ENCODE assay signal across 29 mouse cellular contexts in the genomic region with DNA sequence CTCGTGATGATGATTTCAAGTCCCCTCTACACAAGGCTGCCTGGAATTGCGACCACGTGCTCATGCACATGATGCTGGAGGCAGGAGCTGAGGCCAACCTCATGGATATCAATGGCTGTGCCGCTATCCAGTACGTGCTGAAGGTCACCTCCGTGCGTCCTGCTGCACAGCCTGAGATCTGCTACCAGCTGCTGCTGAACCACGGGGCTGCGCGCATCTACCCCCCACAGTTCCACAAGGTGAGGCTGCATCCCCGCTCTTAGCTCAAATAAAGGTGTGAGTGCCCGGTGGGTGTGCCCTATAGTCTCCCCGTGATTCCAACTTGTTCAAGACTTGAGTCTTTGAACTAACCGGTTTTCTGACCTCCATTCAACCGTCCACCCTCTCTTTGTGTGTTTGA. TPM values are rescaled to one million over a fixed set of nuclear protein-coding genes. Genes with fewer than 3 reads are reported as not detected.
DNase-seq lines count a peak whose midpoint lies in the region; ATAC-seq and TF ChIP-seq lines count a peak whose summit lies in the region.
"Had no signal": no experiment of that assay in that cellular context is flagged by ENCODE, and none has a peak within 500 bp of the region (broad histone marks: within the 10 kb centered on the region; RNA-seq: fewer than 3 reads in every experiment).

No protein-coding gene starts in this region.

- H3K36me3 ChIP-seq in megakaryocyte, embryonic 14.5 days (replicated peaks; ENCODE audit: low read length) = no peaks in the 10 kb centered on the region
- no peaks in the 10 kb centered on the region for H3K36me3 ChIP-seq in embryonic facial prominence, embryonic 13.5 days
- no peaks in the 10 kb centered on the region for H3K36me3 ChIP-seq in stomach, embryonic 16.5 days (ENCODE audit: control insufficient read depth, insufficient read depth, low read length)
- no peaks in the 10 kb centered on the region for H3K36me3 ChIP-seq in intestine, postnatal 0 days (ENCODE audit: control insufficient read depth, insufficient read depth)
- H3K36me3 ChIP-seq: hindbrain, embryonic 15.5 days; kidney, embryonic 15.5 days; liver, embryonic 13.5 days; midbrain, embryonic 12.5 days had no signal

- no peak overlapping the region for H3K9ac ChIP-seq in embryonic facial prominence, embryonic 13.5 days
- no peak overlapping the region for H3K9ac ChIP-seq in stomach, embryonic 16.5 days (ENCODE audit: low read length)
- H3K9ac ChIP-seq in intestine, postnatal 0 days (ENCODE audit: low read depth, low read length) = no peak overlapping the region
- H3K9ac ChIP-seq: heart, embryonic 12.5 days; hindbrain, embryonic 15.5 days; kidney, embryonic 15.5 days; liver, embryonic 13.5 days; midbrain, embryonic 12.5 days had no signal

- H3K27ac ChIP-seq in embryonic facial prominence, embryonic 13.5 days = no peak overlapping the region
- H3K27ac ChIP-seq in stomach, embryonic 16.5 days (ENCODE audit: low read length) = no peak overlapping the region
- H3K27ac ChIP-seq in intestine, postnatal 0 days (ENCODE audit: low read depth, low read length) = no peak overlapping the region
- H3K27ac ChIP-seq: hindbrain, embryonic 15.5 days; kidney, embryonic 15.5 days; liver, embryonic 13.5 days; midbrain, embryonic 12.5 days had no signal

- no peak for ATAC-seq in megakaryocyte, adult 5-6 weeks (ENCODE audit: poor library complexity, severe bottlenecking)
- ATAC-seq in embryonic facial prominence, embryonic 13.5 days (ENCODE audit: insufficient number of reproducible peaks, insufficient read depth, low FRiP score, low TSS enrichment, low read depth) = 0 out of 2 replicates have a peak, but pooled peaks have one; percentile 26
- 0 out of 2 replicates have a peak, but pooled peaks have one; percentile 50 for ATAC-seq in stomach, embryonic 16.5 days (ENCODE audit: insufficient read depth, low FRiP score)
- ATAC-seq in intestine, postnatal 0 days = no peak
- ATAC-seq: CD4-positive, CD25-positive, alpha-beta regulatory T cell, adult 4 months; forebrain, embryonic 14.5 days; inflammation-experienced regulatory T-cells, adult 6 months had no signal

- peak overlapping the region; percentile 74 for H3K4me3 ChIP-seq in megakaryocyte, embryonic 14.5 days (replicated peaks)
- H3K4me3 ChIP-seq in embryonic facial prominence, embryonic 13.5 days = no peak overlapping the region
- H3K4me3 ChIP-seq in stomach, embryonic 16.5 days (replicated peaks; ENCODE audit: low read length) = no peak overlapping the region
- no peak overlapping the region for H3K4me3 ChIP-seq in intestine, postnatal 0 days (ENCODE audit: low read depth, low read length)
- H3K4me3 ChIP-seq: heart, embryonic 12.5 days; hindbrain, embryonic 15.5 days; kidney, embryonic 15.5 days; liver, embryonic 13.5 days; midbrain, embryonic 12.5 days had no signal

- no peak overlapping the region for H3K4me2 ChIP-seq in embryonic facial prominence, embryonic 13.5 days
- no peak overlapping the region for H3K4me2 ChIP-seq in stomach, embryonic 16.5 days (ENCODE audit: low read depth, low read length)
- no peak overlapping the region for H3K4me2 ChIP-seq in intestine, postnatal 0 days (replicated peaks; ENCODE audit: low read depth)
- H3K4me2 ChIP-seq: heart, embryonic 12.5 days; hindbrain, embryonic 15.5 days; kidney, embryonic 15.5 days; liver, embryonic 13.5 days; midbrain, embryonic 12.5 days had no signal

- H3K27me3 ChIP-seq in megakaryocyte, embryonic 14.5 days (replicated peaks) = peaks cover 4% of the 10 kb centered on the region
- H3K27me3 ChIP-seq in embryonic facial prominence, embryonic 13.5 days = no peaks in the 10 kb centered on the region
- H3K27me3 ChIP-seq in stomach, embryonic 16.5 days (ENCODE audit: control insufficient read depth, insufficient read depth, low read length) = no peaks in the 10 kb centered on the region
- no peaks in the 10 kb centered on the region for H3K27me3 ChIP-seq in intestine, postnatal 0 days (replicated peaks; ENCODE audit: control insufficient read depth, insufficient read depth, low read length)
- H3K27me3 ChIP-seq: heart, embryonic 12.5 days; hindbrain, embryonic 15.5 days; kidney, embryonic 15.5 days; liver, embryonic 13.5 days; midbrain, embryonic 12.5 days had no signal

- no peak for TF ChIP-seq CTCF in intestine, postnatal 0 days (IDR thresholded peaks at IDR 0.05; ENCODE audit: low read depth)

- peaks cover 4% of the 10 kb centered on the region; the same call in 1 of the 2 replicates for H3K9me3 ChIP-seq in megakaryocyte, embryonic 14.5 days
- no peaks in the 10 kb centered on the region for H3K9me3 ChIP-seq in embryonic facial prominence, embryonic 13.5 days
- no peaks in the 10 kb centered on the region for H3K9me3 ChIP-seq in stomach, embryonic 16.5 days (replicated peaks; ENCODE audit: control insufficient read depth, low read length)
- no peaks in the 10 kb centered on the region for H3K9me3 ChIP-seq in intestine, postnatal 0 days (ENCODE audit: control insufficient read depth)
- H3K9me3 ChIP-seq: heart, embryonic 12.5 days; hindbrain, embryonic 15.5 days; kidney, embryonic 15.5 days; liver, embryonic 13.5 days; midbrain, embryonic 12.5 days had no signal

- 74% methylated on average over 15 of the region's 15 CpGs for WGBS in embryonic facial prominence, embryonic 13.5 days
- 70% methylated on average over 15 of the region's 15 CpGs for WGBS in stomach, embryonic 16.5 days
- WGBS in intestine, postnatal 0 days = 90% methylated on average over 15 of the region's 15 CpGs

- peak; percentile 61 for DNase-seq in ES-CJ7 (ENCODE audit: low read depth, low spot score)
- no peak for DNase-seq in adrenal gland, adult 2 months
- no peak for DNase-seq in adrenal gland, postnatal 10 days
- DNase-seq: adrenal gland, postnatal 36 days; cerebellum, adult 18-20 months; cerebellum, postnatal 10 days; gastrocnemius, postnatal 36 days; heart, adult 18-20 months; heart, postnatal 4 days; kidney, adult 18-20 months; left cerebral cortex, postnatal 4 days; liver, embryonic 13.5 days; lung, adult 18-20 months; lung, postnatal 10 days; right cerebral cortex, postnatal 25 days had no signal

- 0 out of 2 replicates have a peak, but pooled peaks cover 3% of the 10 kb centered on the region for H3K4me1 ChIP-seq in megakaryocyte, embryonic 14.5 days
- H3K4me1 ChIP-seq in embryonic facial prominence, embryonic 13.5 days = peaks cover 11% of the 10 kb centered on the region
- H3K4me1 ChIP-seq in stomach, embryonic 16.5 days (ENCODE audit: control insufficient read depth, insufficient read depth, low read length) = no peaks in the 10 kb centered on the region
- H3K4me1 ChIP-seq in intestine, postnatal 0 days (replicated peaks; ENCODE audit: control insufficient read depth, insufficient read depth, low read length) = no peaks in the 10 kb centered on the region
- H3K4me1 ChIP-seq: hindbrain, embryonic 15.5 days; kidney, embryonic 15.5 days; liver, embryonic 13.5 days; midbrain, embryonic 12.5 days had no signal

RNA-seq across cellular contexts. Expression of a gene that starts 40.4 kb away (rescaled TPM):
- polyA plus RNA-seq in megakaryocyte, embryonic 14.5 days (2012; ENCODE audit: insufficient read depth, low replicate concordance) = not detected in 2 replicates
- not detected in 2 replicates for total RNA-seq in megakaryocyte, adult 5-6 weeks (2015)
- total RNA-seq in megakaryocyte, adult 5-6 weeks (2017) = 0.04 TPM in 1 of 2 replicates, not detected in the other
- 19.6 and 23.9 TPM in 2 replicates for polyA plus RNA-seq in embryonic facial prominence, embryonic 13.5 days (2015; fragmentation: Nextera tagmentation; extraction: Ambion mirVana)
- 8.8 and 11.6 TPM in 2 replicates for polyA plus RNA-seq in stomach, embryonic 16.5 days (2015; fragmentation: Nextera tagmentation; extraction: Ambion mirVana)
- polyA plus RNA-seq in intestine, postnatal 0 days (2015; fragmentation: Nextera tagmentation; extraction: Ambion mirVana) = 1.3 and 1.8 TPM in 2 replicates
- 1 to 10 TPM; 1.6 to 2.4 TPM for total RNA-seq in adrenal gland, adult 2 months (2021)
- 0.68 and 1.8 TPM in 2 replicates for polyA plus RNA-seq in adrenal gland, adult 2 months (2012; rRNA removed)
- 1 to 10 TPM; 6.0 to 6.3 TPM for total RNA-seq in adrenal gland, postnatal 10 days (2021)
- total RNA-seq: common myeloid progenitor, adult 5-6 weeks; neutrophil, adult 5-6 weeks had no signal

Comparison
In these comparisons a context has a peak if more than half of its experiments do, and no peak if none do; other contexts are left out.
1. ATAC-seq: peak in embryonic facial prominence, embryonic 13.5 days (single experiment) and stomach, embryonic 16.5 days (single experiment); none in megakaryocyte, adult 5-6 weeks (single experiment) and intestine, postnatal 0 days (single experiment).